Mouse (Mus musculus) heart, adult 2 months (tissue): ENCODE data around the gene Fhit. TPM values are rescaled to one million over a fixed set of nuclear protein-coding genes. Genes with fewer than 3 reads are reported as not detected.

ENCODE experiments used
- DNase-seq, 2 experiments: peaks; one replicate each; pipeline ENCODE4 v3.0.0; 2021
- H3K27ac ChIP-seq: fragments of 200-600 bp; 2 replicates; pipeline ENCODE4 v1.8.1; 2022
- H3K27me3 ChIP-seq: fragments of 200-500 bp; 2 replicates; pipeline ENCODE4 v1.6.1; 2012; ENCODE audit warnings: mild to moderate bottlenecking, low read length, inconsistent platforms, mixed read lengths; ENCODE audit not compliant: control insufficient read depth, insufficient read depth
- H3K36me3 ChIP-seq: fragments of 200-500 bp; 2 replicates; pipeline ENCODE4 v1.6.1; 2012; ENCODE audit warnings: low read length, inconsistent platforms; ENCODE audit not compliant: control insufficient read depth, insufficient read depth
- H3K4me1 ChIP-seq: fragments of 200-500 bp; 2 replicates; pipeline ENCODE4 v1.6.1; 2011; ENCODE audit warnings: low read length; ENCODE audit not compliant: control insufficient read depth, insufficient read depth
- H3K4me3 ChIP-seq: fragments of 200-600 bp; 2 replicates; pipeline ENCODE4 v1.8.1; 2022
- H3K79me2 ChIP-seq: fragments of 200-500 bp; replicated peaks from 2 replicates; pipeline ENCODE4 v1.6.1; 2012; ENCODE audit warnings: mild to moderate bottlenecking, inconsistent platforms, low read length, moderate library complexity, mixed read lengths; ENCODE audit not compliant: control insufficient read depth, insufficient read depth
- H3K9ac ChIP-seq: fragments of 200-500 bp; 2 replicates; pipeline ENCODE4 v1.6.1; 2012; ENCODE audit warnings: low read depth, mild to moderate bottlenecking, control low read depth, inconsistent platforms, low read length, mixed read lengths
- CTCF ChIP-seq: fragments of 200-600 bp; IDR thresholded peaks from 2 replicates; pipeline ENCODE4 v1.8.1; 2022; ENCODE audit warnings: antibody characterized with exemption, mild to moderate bottlenecking, moderate library complexity
- EP300 ChIP-seq: fragments of 200-500 bp; IDR thresholded peaks from 2 replicates; pipeline ENCODE4 v1.6.1; 2011; ENCODE audit warnings: low read depth, low read length, control low read depth; ENCODE audit not compliant: insufficient read depth
- POLR2A ChIP-seq: fragments of 200-500 bp; IDR thresholded peaks from 2 replicates; pipeline ENCODE4 v1.6.1; 2011; ENCODE audit warnings: mild to moderate bottlenecking, low read depth, low read length, control low read depth; ENCODE audit not compliant: insufficient read depth
- WGBS: fragments of 180-500 bp; shearing (Covaris S2); methylation state at CpG from one replicate; pipeline ENCODE4 v1.1.7; 2018; 5-methylcytosine and 5-hydroxymethylcytosine counted together
- intact Hi-C: fragments of 180-260 bp; cut with DNase I; formaldehyde crosslinking; loops from one replicate; pipeline ENCODE4 v1.15.1; 2025
- polyA plus RNA-seq: library from polyadenylated mRNA; depleted of rRNA; stranded (reverse); fragments of >200 nt; gene quantifications from 2 replicates; pipeline ENCODE4 v1.2.3, GENCODE M21; 2012
- total RNA-seq, 2 experiments: library from RNA; stranded (reverse); gene quantifications; 2 replicates each; pipeline ENCODE4 v1.2.3; 2021

Gene Fhit
- total and polyA plus RNA-seq, 3 experiments, result 1.7 to 2.3 (median 1.7) TPM

- Histone ChIP-seq H3K36me3 (no peaks in the 10 kb centered on the region), H3K4me3 (no peak overlapping the region), H3K9ac (no peak overlapping the region), H3K79me2 (no peaks in the 10 kb centered on the region), H3K4me1 (no peaks in the 10 kb centered on the region), H3K27ac (no peak overlapping the region), H3K27me3 (no peaks in the 10 kb centered on the region)
- WGBS, result 31% methylated on average over 3 of the region's 3 CpGs
- intact Hi-C loops, result no loop called here
- TF ChIP-seq CTCF (no peak), POLR2A (no peak), EP300 (no peak)
- DNase-seq, result no peak
Observed at GRCm38 (mm10) chr14:11021391-11021790, 140.4 kb downstream of the Fhit start.

DNA sequence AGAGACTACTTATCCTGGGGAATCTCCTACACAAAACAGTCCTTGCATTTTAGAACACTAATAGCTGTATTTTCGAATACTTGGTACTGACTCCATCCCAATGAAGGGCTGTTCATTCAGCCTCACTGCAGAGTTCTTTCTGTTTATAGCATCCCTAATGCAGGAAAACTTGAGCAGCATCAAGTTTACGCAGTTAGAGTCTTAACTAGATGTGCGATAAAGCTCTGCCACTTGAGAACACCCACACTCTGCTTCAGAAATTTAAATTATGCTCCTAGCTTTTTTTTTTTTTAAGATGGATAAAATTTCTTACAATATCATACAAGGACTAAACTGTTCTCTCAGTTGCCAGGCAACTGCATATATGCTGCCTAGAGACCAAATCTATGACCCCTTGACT, 183.2 kb downstream of the Fhit start:
- Histone ChIP-seq H3K9ac (no peak overlapping the region), H3K27ac (no peak overlapping the region), H3K4me3 (no peak overlapping the region), H3K36me3 (no peaks in the 10 kb centered on the region), H3K4me1 (no peaks in the 10 kb centered on the region), H3K79me2 (no peaks in the 10 kb centered on the region), H3K27me3 (no peaks in the 10 kb centered on the region)
- intact Hi-C loops, result no loop called here
- DNase-seq, result no peak
- 83% methylated on average over 3 of the region's 3 CpGs for WGBS
- TF ChIP-seq EP300, result no peak
- TF ChIP-seq POLR2A, result no peak
- TF ChIP-seq CTCF, result no peak

DNA sequence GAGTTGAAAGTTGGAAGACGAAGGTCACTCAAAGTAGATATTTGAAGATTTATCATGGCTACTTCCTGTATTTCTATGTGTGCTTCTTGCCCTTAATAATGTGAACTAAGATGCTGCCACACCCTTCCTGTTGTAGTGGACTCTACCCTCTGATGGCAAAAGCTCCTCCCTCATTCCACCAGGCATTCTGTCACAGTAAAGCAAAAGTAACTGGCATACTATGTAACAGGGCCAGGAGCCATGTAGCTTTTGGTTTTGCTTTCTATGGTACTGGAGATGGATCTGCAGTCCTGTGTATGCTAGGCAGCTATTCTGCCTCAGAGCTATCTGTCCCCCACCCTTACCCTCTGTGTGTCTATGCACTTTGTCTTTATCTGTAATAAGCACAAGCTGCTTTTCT, 220.2 kb downstream of the Fhit start:
- Histone ChIP-seq H3K36me3 (no peaks in the 10 kb centered on the region), H3K4me3 (no peak overlapping the region), H3K9ac (no peak overlapping the region), H3K79me2 (no peaks in the 10 kb centered on the region), H3K4me1 (no peaks in the 10 kb centered on the region), H3K27ac (no peak overlapping the region), H3K27me3 (no peaks in the 10 kb centered on the region)
- TF ChIP-seq EP300 (no peak), CTCF (no peak), POLR2A (no peak)
- WGBS, result 50% methylated on average over 1 of the region's 1 CpGs
- intact Hi-C loops, result no loop called here
- no peak for DNase-seq

DNA sequence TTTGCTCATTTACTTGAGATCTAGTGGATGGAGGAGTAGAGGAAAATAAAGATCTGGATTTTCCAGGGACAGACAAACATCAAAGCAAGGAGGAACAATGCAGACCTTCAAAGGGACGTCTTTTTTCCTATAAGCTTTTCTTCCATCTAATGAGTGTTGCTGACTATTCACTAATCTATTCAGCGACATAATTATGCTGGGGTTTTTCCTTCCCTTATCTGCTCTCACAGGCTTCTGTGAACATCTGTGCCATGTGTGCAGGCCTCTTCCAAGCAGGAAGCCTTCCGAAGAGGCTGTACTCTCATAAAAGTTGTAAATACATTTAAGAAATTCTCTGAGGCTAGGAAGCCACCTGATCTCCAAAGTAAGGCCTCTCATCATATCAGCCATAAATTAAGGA, 228.2 kb downstream of the Fhit start:
- H3K9ac ChIP-seq, result no peak overlapping the region
- no peaks in the 10 kb centered on the region for H3K27me3 ChIP-seq
- TF ChIP-seq POLR2A (no peak), EP300 (no peak), CTCF (no peak)
- no peak for DNase-seq
- intact Hi-C loops, result no loop called here
- no peak overlapping the region for H3K27ac ChIP-seq
- 36% methylated on average over 3 of the region's 3 CpGs for WGBS
- no peak overlapping the region for H3K4me3 ChIP-seq
- no peaks in the 10 kb centered on the region for H3K36me3 ChIP-seq
- no peaks in the 10 kb centered on the region for H3K79me2 ChIP-seq
- no peaks in the 10 kb centered on the region for H3K4me1 ChIP-seq

- Histone ChIP-seq H3K79me2 (no peaks in the 10 kb centered on the region), H3K27ac (no peak overlapping the region), H3K4me3 (no peak overlapping the region), H3K36me3 (no peaks in the 10 kb centered on the region), H3K4me1 (no peaks in the 10 kb centered on the region), H3K27me3 (no peaks in the 10 kb centered on the region), H3K9ac (no peak overlapping the region)
- intact Hi-C loops, result no loop called here
- DNase-seq, result no peak
- TF ChIP-seq EP300 (no peak), POLR2A (no peak), CTCF (no peak)
- 75% methylated on average over 7 of the region's 7 CpGs for WGBS
Observed at GRCm38 (mm10) chr14:10917893-10918803, 243.7 kb downstream of the Fhit start.

- Histone ChIP-seq H3K27me3 (no peaks in the 10 kb centered on the region), H3K9ac (no peak overlapping the region), H3K36me3 (no peaks in the 10 kb centered on the region), H3K4me3 (no peak overlapping the region), H3K79me2 (no peaks in the 10 kb centered on the region), H3K4me1 (no peaks in the 10 kb centered on the region), H3K27ac (no peak overlapping the region)
- TF ChIP-seq POLR2A, result no peak
- TF ChIP-seq CTCF, result no peak
- no peak for TF ChIP-seq EP300
- intact Hi-C loops, result no loop called here
- 68% methylated on average over 2 of the region's 2 CpGs for WGBS
- DNase-seq, result no peak
Observed at GRCm38 (mm10) chr14:10908011-10908410, 253.8 kb downstream of the Fhit start.
